Mouse (Mus musculus) CH12.LX (cell line): ENCODE results near the gene Ccdc30. TPM values are rescaled to one million over a fixed set of nuclear protein-coding genes. Genes with fewer than 3 reads are reported as not detected.

Source experiments
- DNase-seq: peaks from one replicate; pipeline ENCODE4 v3.0.0-alpha.2; 2013; ENCODE audit errors: extremely low read depth
- H3K27ac ChIP-seq: 2 replicates; pipeline ENCODE4 v1.5.1; 2012; ENCODE audit warnings: low read depth, mild to moderate bottlenecking, control low read depth, moderate library complexity; ENCODE audit not compliant: insufficient read depth
- H3K27me3 ChIP-seq: replicated peaks from 2 replicates; pipeline ENCODE3; 2012; ENCODE audit warnings: inconsistent platforms
- H3K36me3 ChIP-seq, 2 experiments: replicated peaks in 1 of 2; 2 replicates each; pipeline versions ENCODE3 to v1.6.1; 2012; ENCODE audit warnings: inconsistent platforms in 1 of 2, low read length in 1 of 2, mild to moderate bottlenecking in 1 of 2, mixed read lengths in 1 of 2, moderate library complexity in 1 of 2; ENCODE audit not compliant: control insufficient read depth in 1 of 2, insufficient read depth in 1 of 2
- H3K4me1 ChIP-seq, 2 experiments: 2 replicates each; pipeline ENCODE4 v1.6.1; 2012; ENCODE audit warnings: inconsistent platforms in 1 of 2, moderate library complexity in 1 of 2; ENCODE audit not compliant: insufficient read depth in 2 of 2, control insufficient read depth in 1 of 2
- H3K4me2 ChIP-seq: 2 replicates; pipeline ENCODE4 v1.6.1; 2012; ENCODE audit warnings: low read depth, mild to moderate bottlenecking, control low read depth; ENCODE audit not compliant: poor library complexity, insufficient read depth, severe bottlenecking
- H3K4me3 ChIP-seq, 3 experiments: fragments of 150-350 bp in 1 of 3; sonication (generic) in 1 of 3; replicated peaks in 1 of 3; 2 replicates each; pipeline versions ENCODE3 to v1.5.1; 2011 to 2012; ENCODE audit warnings: low read depth in 2 of 3, low read length in 2 of 3, mild to moderate bottlenecking in 2 of 3, moderate library complexity in 2 of 3, control low read depth in 1 of 3, improper control_type of control experiment in 1 of 3, inconsistent platforms in 1 of 3, mixed read lengths in 1 of 3; ENCODE audit not compliant: poor library complexity in 1 of 3
- H3K79me2 ChIP-seq: replicated peaks from 2 replicates; pipeline ENCODE4 v1.6.1; 2012; ENCODE audit warnings: mild to moderate bottlenecking, moderate library complexity; ENCODE audit not compliant: control insufficient read depth, poor library complexity, insufficient read depth, severe bottlenecking; ENCODE audit errors: extremely low read depth
- H3K9ac ChIP-seq: 2 replicates; pipeline ENCODE4 v1.6.1; 2012; ENCODE audit warnings: low read depth, mild to moderate bottlenecking, control low read depth, moderate library complexity; ENCODE audit not compliant: insufficient read depth
- H3K9me3 ChIP-seq: replicated peaks from 2 replicates; pipeline ENCODE3; 2012; ENCODE audit warnings: low read length, inconsistent platforms, mixed read lengths
- CHD2 ChIP-seq: IDR thresholded peaks from 2 replicates; pipeline ENCODE4 v1.6.1; 2011; ENCODE audit warnings: low read length, improper control_type of control experiment
- E2F4 ChIP-seq: IDR thresholded peaks from 2 replicates; pipeline ENCODE4 v1.6.1; 2011; ENCODE audit warnings: low read depth, low read length, improper control_type of control experiment; ENCODE audit not compliant: insufficient replicate concordance
- ELF1 ChIP-seq: IDR thresholded peaks from 2 replicates; pipeline ENCODE4 v1.6.1; 2014; ENCODE audit warnings: low read depth, mild to moderate bottlenecking, inconsistent platforms, low read length, improper control_type of control experiment
- GABPA ChIP-seq: IDR thresholded peaks from 2 replicates; pipeline ENCODE4 v1.6.1; 2012; ENCODE audit warnings: low read depth, low read length, improper control_type of control experiment, inconsistent platforms; ENCODE audit not compliant: insufficient replicate concordance
- IRF4 ChIP-seq: IDR thresholded peaks from 2 replicates; pipeline ENCODE4 v1.6.1; 2014; ENCODE audit warnings: low read depth, mild to moderate bottlenecking, inconsistent platforms, low read length, improper control_type of control experiment
- JUND ChIP-seq: conservative IDR thresholded peaks from 2 replicates; pipeline ENCODE4 v1.6.1; 2011; ENCODE audit warnings: low read depth, low read length, improper control_type of control experiment
- KAT2A ChIP-seq: IDR thresholded peaks from 2 replicates; pipeline ENCODE4 v1.6.1; 2012; ENCODE audit warnings: low read length, improper control_type of control experiment, inconsistent platforms; ENCODE audit not compliant: insufficient replicate concordance
- MAX ChIP-seq: IDR thresholded peaks from 2 replicates; pipeline ENCODE4 v1.6.1; 2011; ENCODE audit warnings: low read length, improper control_type of control experiment
- MXI1 ChIP-seq: IDR thresholded peaks from 2 replicates; pipeline ENCODE4 v1.6.1; 2011; ENCODE audit warnings: mild to moderate bottlenecking, low read depth, low read length, improper control_type of control experiment
- PAX5 ChIP-seq: IDR thresholded peaks from 2 replicates; pipeline ENCODE4 v1.6.1; 2012; ENCODE audit warnings: low read length, inconsistent platforms, mixed read lengths
- POLR2A ChIP-seq: IDR thresholded peaks from 2 replicates; pipeline ENCODE4 v1.6.1; 2011; ENCODE audit warnings: low read depth, mild to moderate bottlenecking, improper control_type of control experiment, low read length
- POLR2AphosphoS2 ChIP-seq: IDR thresholded peaks from 2 replicates; pipeline ENCODE4 v1.6.1; 2011; ENCODE audit warnings: low read depth, low read length, improper control_type of control experiment
- TCF12 ChIP-seq: IDR thresholded peaks from 2 replicates; pipeline ENCODE4 v1.6.1; 2014; ENCODE audit warnings: low read depth, mild to moderate bottlenecking, inconsistent platforms, low read length, improper control_type of control experiment
- UBTF ChIP-seq: IDR thresholded peaks from 2 replicates; pipeline ENCODE4 v1.6.1; 2012; ENCODE audit warnings: low read depth, mild to moderate bottlenecking, inconsistent platforms, low read length, improper control_type of control experiment, moderate library complexity
- USF2 ChIP-seq: conservative IDR thresholded peaks from 2 replicates; pipeline ENCODE4 v1.6.1; 2011; ENCODE audit warnings: low read depth, low read length, improper control_type of control experiment
- ZC3H11A ChIP-seq: IDR thresholded peaks from 2 replicates; pipeline ENCODE4 v1.6.1; 2012; ENCODE audit warnings: low read depth, mild to moderate bottlenecking, inconsistent platforms, low read length, improper control_type of control experiment
- ZMIZ1 ChIP-seq: IDR thresholded peaks from 2 replicates; pipeline ENCODE4 v1.6.1; 2012; ENCODE audit warnings: low read depth, mild to moderate bottlenecking, inconsistent platforms, low read length, improper control_type of control experiment
- ZNF384 ChIP-seq: IDR thresholded peaks from 2 replicates; pipeline ENCODE4 v1.6.1; 2012; ENCODE audit warnings: low read depth, low read length, improper control_type of control experiment, inconsistent platforms
- dilution Hi-C: fragments of 300-500 bp; cut with MboI; formaldehyde crosslinking; loops from 2 replicates; pipeline ENCODE4 v1.14.3; 2020; ENCODE audit warnings: low sequenced_read_pairs; ENCODE audit not compliant: extremely low pct_unique_long_range_greater_than_20kb, extremely low pct_ligation_motif_present
- in situ Hi-C: fragments of 300-500 bp; cut with MboI; formaldehyde crosslinking; loops from 3 replicates; pipeline ENCODE4 v1.14.3; 2019; ENCODE audit warnings: low sequenced_read_pairs, low pct_ligation_motif_present, low pct_unique_long_range_greater_than_20kb, mixed read lengths
- polyA plus RNA-seq: library from polyadenylated mRNA; unstranded; fragments of >175 nt; gene quantifications from 2 replicates; pipeline ENCODE4 v1.2.1, GENCODE M21; 2012; ENCODE audit warnings: low read depth; ENCODE audit not compliant: insufficient read length
- total RNA-seq, 2 experiments: library from RNA; depleted of rRNA; stranded (reverse); fragments of 300-350 nt in 1 of 2; fragments of >200 nt in 1 of 2; gene quantifications; 2 replicates each; pipeline ENCODE4 v1.2.3; 2012 to 2014

The Ccdc30 gene
- total and polyA plus RNA-seq, 3 experiments = 0.04 TPM; not detected in 2

DNA sequence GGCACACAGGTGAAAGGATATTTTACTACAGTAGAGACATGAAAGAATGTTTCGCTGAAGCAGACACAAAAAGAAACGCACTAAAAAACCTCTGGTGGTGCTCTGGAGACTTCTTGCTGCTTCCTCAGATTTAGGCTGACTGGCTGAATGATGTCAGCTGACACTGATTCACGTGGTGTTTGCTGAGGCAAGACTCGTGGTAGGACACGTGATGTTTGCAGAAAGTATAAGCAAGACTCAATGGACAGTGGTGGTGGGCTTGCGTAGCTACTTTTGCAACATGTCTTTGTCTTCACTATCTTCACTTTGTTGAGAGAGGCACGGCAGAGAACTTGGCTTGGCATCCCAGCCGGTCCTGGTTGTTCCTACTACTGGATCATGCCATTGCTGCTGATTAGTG lies 112.0 kb downstream of the Ccdc30 start:
- Histone ChIP-seq H3K9me3 (no peaks in the 10 kb centered on the region), H3K36me3 (peaks cover 17 to 53% of the 10 kb centered on the region in 2 experiments), H3K4me2 (no peak overlapping the region), H3K27me3 (no peaks in the 10 kb centered on the region), H3K79me2 (no peaks in the 10 kb centered on the region), H3K4me3 (no peak overlapping the region), H3K9ac (no peak overlapping the region), H3K27ac (no peak overlapping the region), H3K4me1 (peaks cover 4 to 12% of the 10 kb centered on the region in 2 experiments; a peak in 2 of 4 replicates)
- dilution Hi-C loops (no loop called here), in situ Hi-C loops (no loop called here)
- no peak for DNase-seq
- no peak for TF ChIP-seq POLR2A
- no peak for TF ChIP-seq MAX
- TF ChIP-seq ZC3H11A = no peak
- no peak for TF ChIP-seq IRF4
- TF ChIP-seq GABPA = no peak
- no peak for TF ChIP-seq MXI1
- TF ChIP-seq UBTF = no peak
- TF ChIP-seq JUND = no peak
- TF ChIP-seq ELF1 = no peak
- no peak for TF ChIP-seq KAT2A
- no peak for TF ChIP-seq CHD2
- TF ChIP-seq PAX5 = no peak
- no peak for TF ChIP-seq ZMIZ1

DNA sequence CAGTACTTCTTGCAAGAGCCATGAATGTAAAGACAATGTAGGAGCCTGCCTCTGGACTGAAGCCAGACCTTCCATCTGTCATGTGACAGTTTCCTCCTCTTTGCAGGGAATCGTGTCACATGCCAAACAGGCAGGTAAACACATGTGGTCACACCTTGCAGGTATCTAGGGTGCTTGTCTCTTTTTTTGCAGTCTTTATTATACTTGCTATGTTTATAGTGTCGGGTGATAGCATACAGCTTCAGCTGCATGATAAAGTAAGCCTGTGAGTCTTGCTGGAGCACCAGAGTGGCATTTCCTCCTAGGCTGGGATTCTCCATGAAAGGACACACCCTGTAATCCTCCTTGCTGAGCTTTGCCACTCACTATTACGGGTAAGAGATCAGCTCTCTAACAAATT lies 113.5 kb downstream of the Ccdc30 start:
- H3K4me1 ChIP-seq = peaks cover 3 to 15% of the 10 kb centered on the region in 2 experiments; a peak in 2 of 4 replicates
- no peak for DNase-seq
- dilution Hi-C loops (no loop called here), in situ Hi-C loops (no loop called here)
- H3K36me3 ChIP-seq = peaks cover 7 to 38% of the 10 kb centered on the region in 2 experiments
- no peaks in the 10 kb centered on the region for H3K9me3 ChIP-seq
- no peak overlapping the region for H3K9ac ChIP-seq
- H3K4me2 ChIP-seq = no peak overlapping the region
- TF ChIP-seq ELF1 (no peak), MAX (no peak), JUND (no peak), E2F4 (no peak), ZNF384 (no peak), USF2 (no peak), POLR2AphosphoS2 (no peak), TCF12 (no peak)
- no peaks in the 10 kb centered on the region for H3K27me3 ChIP-seq
- no peak overlapping the region for H3K27ac ChIP-seq
- H3K4me3 ChIP-seq = no peak overlapping the region
- no peaks in the 10 kb centered on the region for H3K79me2 ChIP-seq
